Mouse (Mus musculus) lung, embryonic 15.5 days (tissue): Measurements from ENCODE around the gene Cstb. TPM values are rescaled to one million over a fixed set of nuclear protein-coding genes. Genes with fewer than 3 reads are reported as not detected.

Experiments used
- ATAC-seq: fragments of 200-750 bp; cut with Nextera tagmentation; 2 replicates; pipeline ENCODE4 v1.8.0; 2017; ENCODE audit warnings: moderate number of reproducible peaks, borderline replicate concordance; ENCODE audit not compliant: low FRiP score, low TSS enrichment; ENCODE audit errors: extremely low read depth
- H3K27ac ChIP-seq: fragments of 300-500 bp; sonication (generic); 2 replicates; pipeline ENCODE4 v1.5.1; 2015; ENCODE audit warnings: moderate library complexity, mild to moderate bottlenecking, inconsistent platforms
- H3K27me3 ChIP-seq: fragments of 300-500 bp; sonication (generic); 2 replicates; pipeline ENCODE4 v1.6.1; 2015; ENCODE audit warnings: inconsistent platforms
- H3K36me3 ChIP-seq: fragments of 300-500 bp; sonication (generic); 2 replicates; pipeline ENCODE4 v1.6.1; 2015; ENCODE audit warnings: inconsistent platforms
- H3K4me1 ChIP-seq: fragments of 300-500 bp; sonication (generic); 2 replicates; pipeline ENCODE4 v1.6.1; 2015; ENCODE audit warnings: inconsistent platforms
- H3K4me2 ChIP-seq: fragments of 300-500 bp; sonication (generic); 2 replicates; pipeline ENCODE4 v1.6.1; 2015; ENCODE audit warnings: inconsistent platforms, mild to moderate bottlenecking, moderate library complexity
- H3K4me3 ChIP-seq: fragments of 300-500 bp; sonication (generic); 2 replicates; pipeline ENCODE4 v1.5.1; 2015; ENCODE audit warnings: mild to moderate bottlenecking, inconsistent platforms
- H3K9ac ChIP-seq: fragments of 300-500 bp; sonication (generic); 2 replicates; pipeline ENCODE4 v1.6.1; 2015; ENCODE audit warnings: inconsistent platforms
- H3K9me3 ChIP-seq: fragments of 300-500 bp; sonication (generic); 2 replicates; pipeline ENCODE4 v1.6.1; 2016; ENCODE audit warnings: inconsistent platforms
- WGBS: fragments of 180-500 bp; shearing (Covaris S2); methylation state at CpG from one replicate; pipeline ENCODE4 v1.1.7; 2015; 5-methylcytosine and 5-hydroxymethylcytosine counted together
- polyA plus RNA-seq: library from polyadenylated mRNA; unstranded; fragments of >200 nt; fragmentation: Nextera tagmentation; extraction: Ambion mirVana; gene quantifications from 2 replicates; pipeline ENCODE4 v1.2.1, GENCODE M21; 2015

Cstb gene
- polyA plus RNA-seq, 1 experiment from 2014 or later = 219 TPM

DNA sequence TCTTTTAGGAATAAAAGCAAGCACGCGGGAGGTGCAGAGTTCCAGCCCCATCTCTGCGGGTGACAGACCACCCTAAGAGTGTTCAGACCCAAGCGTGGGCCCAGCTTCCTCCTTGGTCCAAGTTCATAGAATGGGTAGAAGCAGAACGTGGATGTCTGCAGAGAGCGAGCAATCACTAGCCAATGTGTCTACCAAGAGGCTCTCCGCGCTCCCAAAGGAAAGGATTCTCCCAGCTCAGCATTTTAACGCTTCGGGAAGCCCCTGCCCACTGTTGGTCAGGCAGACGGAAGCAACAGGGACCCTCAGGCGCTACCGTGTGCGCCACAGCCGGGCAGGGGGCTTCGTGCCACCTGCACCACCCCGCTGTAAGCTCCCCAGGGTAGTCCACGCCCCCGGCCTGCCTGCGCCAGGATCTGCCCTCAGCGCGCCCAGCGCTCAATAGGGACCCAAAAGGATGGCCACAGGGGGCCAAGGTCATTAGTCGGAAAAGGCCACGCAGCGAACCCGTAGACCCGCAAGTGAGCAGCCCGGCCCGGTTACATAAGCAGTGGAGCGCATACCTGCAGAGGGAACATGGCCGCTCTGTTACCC, 38.8 kb downstream of the Cstb start:
- H3K27me3 ChIP-seq = no peaks in the 10 kb centered on the region
- peak overlapping the region; percentile 54 for H3K4me3 ChIP-seq
- peaks cover 15% of the 10 kb centered on the region for H3K4me1 ChIP-seq
- peak; percentile 53 for ATAC-seq
- H3K9me3 ChIP-seq = no peaks in the 10 kb centered on the region
- peak overlapping the region; percentile 42 for H3K9ac ChIP-seq
- 3% methylated on average over 32 of the region's 32 CpGs for WGBS
- no peaks in the 10 kb centered on the region for H3K36me3 ChIP-seq
- H3K4me2 ChIP-seq = peak overlapping the region; percentile 98
- no peak overlapping the region for H3K27ac ChIP-seq

DNA sequence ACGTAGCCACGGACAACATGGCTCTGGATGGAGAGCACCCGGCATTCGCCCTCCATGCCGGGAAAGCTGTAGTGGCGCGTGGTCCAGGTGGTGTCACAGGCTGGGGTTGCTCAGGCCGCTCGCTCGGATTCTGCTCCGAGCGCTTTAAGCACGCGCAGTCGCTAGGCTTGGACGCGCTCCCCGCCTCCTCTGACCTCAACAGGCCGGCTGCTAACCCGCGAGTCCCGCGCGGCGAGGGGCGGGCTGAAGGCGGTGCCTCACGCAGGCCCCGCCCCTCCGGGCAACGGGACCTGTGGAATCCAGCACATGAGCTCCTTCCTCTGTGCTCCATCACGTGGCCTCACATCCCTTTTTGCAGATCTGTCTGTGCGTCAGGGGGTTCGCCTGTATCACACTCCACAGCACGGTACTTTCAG, 39.3 kb downstream of the Cstb start, which contains the start of gene Pdxk:
TSS of gene Pdxk (minus strand) at position 184 of the 416 bp plus-strand sequence.
- ATAC-seq = peak; percentile 93
- peaks cover 15% of the 10 kb centered on the region for H3K4me1 ChIP-seq
- peak within 1 kb of the TSS; percentile 54 for H3K4me3 ChIP-seq
- peak within 1 kb of the TSS; percentile 33; the same call in 1 of the 2 replicates for H3K27ac ChIP-seq
- peak within 1 kb of the TSS; percentile 42 for H3K9ac ChIP-seq
- under 1% methylated on average over 35 of the region's 35 CpGs for WGBS
- H3K36me3 ChIP-seq = no peaks in the 10 kb centered on the region
- H3K9me3 ChIP-seq = no peaks in the 10 kb centered on the region
- H3K4me2 ChIP-seq = peak within 1 kb of the TSS; percentile 98
- no peaks in the 10 kb centered on the region for H3K27me3 ChIP-seq

DNA sequence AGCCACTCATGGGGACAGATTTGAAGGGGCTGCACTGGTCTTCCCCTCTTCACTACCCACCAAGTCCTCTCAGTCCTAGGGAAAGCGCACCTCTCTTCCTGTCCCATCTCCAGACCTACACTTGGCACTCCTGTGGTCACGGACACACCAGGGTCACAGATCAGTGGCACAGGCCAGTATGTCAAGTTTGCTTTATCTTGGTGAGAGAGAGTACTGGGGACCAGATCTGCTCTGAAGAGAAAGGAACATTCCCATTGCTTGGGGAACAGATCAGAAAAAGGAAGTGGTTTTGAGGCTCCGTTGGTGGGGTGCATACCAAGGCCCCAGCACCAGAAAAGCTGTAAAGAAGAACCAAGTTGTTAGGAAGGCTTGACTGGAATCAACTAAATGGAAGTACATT, 40.0 kb downstream of the Cstb start:
- WGBS = 72% methylated on average over 3 of the region's 3 CpGs
- H3K9me3 ChIP-seq = no peaks in the 10 kb centered on the region
- no peak overlapping the region for H3K9ac ChIP-seq
- H3K4me3 ChIP-seq = no peak overlapping the region
- H3K27me3 ChIP-seq = no peaks in the 10 kb centered on the region
- no peaks in the 10 kb centered on the region for H3K36me3 ChIP-seq
- peaks cover 12% of the 10 kb centered on the region for H3K4me1 ChIP-seq
- peak overlapping the region; percentile 98 for H3K4me2 ChIP-seq
- no peak for ATAC-seq
- H3K27ac ChIP-seq = 0 out of 2 replicates have a peak overlapping the region, but pooled peaks have one; percentile 33

DNA sequence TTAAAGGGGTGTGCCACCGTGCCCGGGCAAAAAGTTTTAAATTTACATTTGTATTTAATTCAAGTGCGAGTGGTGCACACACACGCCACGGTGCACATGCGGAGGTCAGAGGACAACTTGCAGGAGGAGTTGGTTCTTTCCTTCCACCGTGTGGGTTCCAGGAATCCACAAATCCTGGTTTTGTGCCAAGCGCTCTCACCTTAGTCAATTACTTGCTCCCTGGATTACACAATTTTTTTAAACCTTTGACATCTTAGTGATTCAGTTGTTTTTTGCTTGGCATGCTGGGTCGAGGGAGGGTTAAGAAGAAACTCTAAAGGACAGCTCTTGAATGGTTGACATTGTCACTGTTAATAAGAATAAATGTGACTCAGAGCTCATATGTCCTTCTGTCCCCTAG, 41.2 kb downstream of the Cstb start:
- no peaks in the 10 kb centered on the region for H3K27me3 ChIP-seq
- no peaks in the 10 kb centered on the region for H3K36me3 ChIP-seq
- H3K4me3 ChIP-seq = no peak overlapping the region
- H3K9ac ChIP-seq = no peak overlapping the region
- no peak overlapping the region for H3K27ac ChIP-seq
- 77% methylated on average over 9 of the region's 9 CpGs for WGBS
- peaks cover 8% of the 10 kb centered on the region for H3K4me1 ChIP-seq
- ATAC-seq = no peak
- H3K4me2 ChIP-seq = no peak overlapping the region
- H3K9me3 ChIP-seq = no peaks in the 10 kb centered on the region

DNA sequence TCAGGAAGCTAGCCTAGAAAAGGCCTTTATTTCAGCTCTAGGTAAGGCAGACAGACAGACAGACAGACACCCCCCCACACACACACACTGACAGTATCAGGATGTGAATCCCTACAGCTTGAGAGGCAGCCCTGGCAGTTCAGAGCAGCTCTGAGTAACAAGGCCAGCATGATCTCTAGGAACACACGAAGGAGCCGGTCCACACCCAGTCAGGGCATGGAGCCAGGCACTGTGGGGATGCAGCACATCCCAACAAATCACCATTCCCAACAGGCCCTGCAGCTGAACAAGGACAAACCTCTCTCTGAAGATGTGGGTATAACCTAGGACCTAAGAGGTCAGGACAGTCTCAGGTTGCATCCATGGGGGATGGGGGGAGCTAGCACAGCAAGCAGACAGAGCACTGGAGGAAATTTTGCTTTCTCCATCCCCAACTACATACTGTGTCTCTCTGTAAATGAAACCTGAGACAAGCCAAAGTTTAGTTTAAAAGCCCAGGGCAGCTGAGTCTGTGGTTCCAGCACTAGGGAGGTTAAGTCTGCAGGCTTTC, 42.4 kb downstream of the Cstb start:
- peaks cover 8% of the 10 kb centered on the region for H3K4me1 ChIP-seq
- H3K4me2 ChIP-seq = no peak overlapping the region
- H3K4me3 ChIP-seq = no peak overlapping the region
- WGBS = 39% methylated on average over 2 of the region's 2 CpGs
- H3K27me3 ChIP-seq = no peaks in the 10 kb centered on the region
- no peaks in the 10 kb centered on the region for H3K36me3 ChIP-seq
- H3K27ac ChIP-seq = no peak overlapping the region
- H3K9ac ChIP-seq = no peak overlapping the region
- ATAC-seq = no peak
- no peaks in the 10 kb centered on the region for H3K9me3 ChIP-seq

DNA sequence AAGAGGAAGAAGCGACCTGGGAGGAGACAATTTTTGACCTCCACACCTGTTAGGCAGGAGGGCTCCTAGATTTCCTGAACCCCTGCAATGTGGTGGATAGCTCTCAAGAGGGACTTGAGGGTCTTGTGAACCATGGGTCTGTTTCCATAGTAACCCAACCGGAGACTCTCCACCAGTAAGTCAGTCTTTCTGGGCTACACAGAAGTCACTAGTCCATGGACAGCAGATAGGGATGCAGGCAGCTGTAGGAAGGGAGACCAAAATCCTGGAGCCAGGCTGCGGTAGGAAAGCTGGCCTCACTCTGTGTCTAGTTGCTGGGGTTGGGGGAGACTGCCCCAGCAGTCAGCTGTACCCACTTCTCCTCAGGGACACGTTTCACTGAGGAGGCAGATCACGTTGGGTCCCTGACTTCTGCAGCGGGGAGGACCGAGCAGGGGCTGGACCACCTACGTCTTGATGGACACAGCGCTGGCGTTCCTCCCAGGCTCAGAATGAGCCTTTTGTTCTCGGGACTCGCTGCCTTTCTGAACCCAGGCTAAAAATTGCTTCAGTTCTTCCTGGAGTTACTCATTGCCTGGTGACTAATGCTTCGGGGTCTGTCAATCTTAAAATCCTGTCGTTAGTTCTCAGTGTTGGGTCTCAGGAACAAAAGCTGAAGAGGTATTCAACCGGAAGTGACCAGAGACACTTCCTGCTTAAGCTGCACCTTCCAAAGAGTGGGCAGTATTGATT, 45.3 kb downstream of the Cstb start:
- Histone ChIP-seq H3K36me3 (no peaks in the 10 kb centered on the region), H3K4me3 (no peak overlapping the region), H3K4me1 (no peaks in the 10 kb centered on the region), H3K27ac (peak overlapping the region; percentile 32; the same call in 1 of the 2 replicates), H3K4me2 (peak overlapping the region; percentile 33; the same call in 1 of the 2 replicates), H3K27me3 (no peaks in the 10 kb centered on the region), H3K9ac (no peak overlapping the region), H3K9me3 (no peaks in the 10 kb centered on the region)
- WGBS = 38% methylated on average over 15 of the region's 15 CpGs
- peak; percentile 13; the same call in 1 of the 2 replicates for ATAC-seq

DNA sequence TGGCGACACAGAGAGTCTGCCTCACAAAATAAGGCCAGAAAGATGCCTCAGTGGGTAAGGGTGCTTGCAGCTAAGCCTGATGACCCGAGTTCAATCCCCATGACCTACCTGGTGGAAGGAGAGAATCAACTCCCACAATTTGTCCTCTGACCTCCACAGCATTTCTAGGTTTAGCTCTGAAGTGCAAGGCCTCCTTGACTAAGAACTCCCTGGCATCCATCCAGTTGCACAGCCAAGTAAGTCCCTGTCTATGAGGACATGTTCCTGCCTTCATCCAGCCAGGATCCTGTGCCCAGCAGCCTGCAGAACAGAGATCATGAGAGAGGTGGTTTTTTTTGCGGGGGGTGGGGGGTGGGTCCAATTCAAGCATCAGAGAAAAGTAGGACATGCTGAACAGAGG, 46.6 kb downstream of the Cstb start:
- H3K9me3 ChIP-seq = no peaks in the 10 kb centered on the region
- H3K27ac ChIP-seq = no peak overlapping the region
- no peaks in the 10 kb centered on the region for H3K36me3 ChIP-seq
- no peak overlapping the region for H3K4me2 ChIP-seq
- no peaks in the 10 kb centered on the region for H3K4me1 ChIP-seq
- H3K27me3 ChIP-seq = no peaks in the 10 kb centered on the region
- no peak for ATAC-seq
- H3K4me3 ChIP-seq = no peak overlapping the region
- no peak overlapping the region for H3K9ac ChIP-seq
- WGBS = 80% methylated on average over 3 of the region's 3 CpGs

DNA sequence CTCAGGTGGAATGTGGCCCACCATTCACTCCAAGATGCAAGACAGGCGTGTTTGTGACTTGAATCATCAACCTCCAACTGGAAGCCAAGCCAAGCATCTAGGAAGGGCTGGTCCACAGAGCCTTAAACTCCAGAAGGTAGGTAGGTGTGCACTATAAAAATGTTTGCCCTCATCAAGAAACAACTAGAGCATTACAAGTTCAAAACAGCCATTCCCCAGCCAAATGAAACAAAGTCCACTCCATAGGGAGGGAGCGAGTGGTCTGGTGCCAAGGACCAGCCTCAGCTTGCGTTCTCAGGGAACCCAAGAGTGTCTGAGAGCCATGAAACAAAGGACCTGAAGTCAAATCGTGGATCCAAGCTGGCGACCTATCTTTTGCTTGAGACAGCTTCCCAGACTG, 48.0 kb downstream of the Cstb start:
- WGBS = 48% methylated on average over 5 of the region's 5 CpGs
- ATAC-seq = no peak
- no peaks in the 10 kb centered on the region for H3K4me1 ChIP-seq
- no peak overlapping the region for H3K4me3 ChIP-seq
- no peak overlapping the region for H3K9ac ChIP-seq
- H3K4me2 ChIP-seq = no peak overlapping the region
- H3K36me3 ChIP-seq = no peaks in the 10 kb centered on the region
- no peak overlapping the region for H3K27ac ChIP-seq
- no peaks in the 10 kb centered on the region for H3K27me3 ChIP-seq
- H3K9me3 ChIP-seq = no peaks in the 10 kb centered on the region

DNA sequence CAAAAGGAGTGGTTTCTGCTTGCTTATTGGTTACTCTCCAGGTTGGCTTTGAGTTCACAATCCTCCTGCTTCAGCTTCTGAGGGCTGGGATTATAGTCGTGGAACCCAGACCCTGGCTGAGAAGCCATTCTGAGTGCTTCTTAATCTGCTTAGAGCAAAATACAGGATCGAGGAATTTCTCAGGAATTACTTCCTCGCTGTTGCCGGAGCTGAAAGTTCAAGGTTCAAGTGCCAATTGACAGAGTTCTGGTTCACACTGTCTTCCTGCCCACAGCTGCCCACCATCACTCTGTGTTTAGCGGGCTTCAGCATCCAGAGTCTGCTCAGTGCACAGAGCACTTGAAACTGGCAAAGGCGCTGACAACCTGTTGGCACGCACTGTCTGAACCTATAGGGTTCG, 49.3 kb downstream of the Cstb start:
- no peaks in the 10 kb centered on the region for H3K9me3 ChIP-seq
- H3K4me2 ChIP-seq = no peak overlapping the region
- H3K27me3 ChIP-seq = no peaks in the 10 kb centered on the region
- H3K27ac ChIP-seq = no peak overlapping the region
- no peak for ATAC-seq
- H3K4me1 ChIP-seq = no peaks in the 10 kb centered on the region
- H3K36me3 ChIP-seq = no peaks in the 10 kb centered on the region
- 53% methylated on average over 8 of the region's 8 CpGs for WGBS
- H3K4me3 ChIP-seq = no peak overlapping the region
- no peak overlapping the region for H3K9ac ChIP-seq

DNA sequence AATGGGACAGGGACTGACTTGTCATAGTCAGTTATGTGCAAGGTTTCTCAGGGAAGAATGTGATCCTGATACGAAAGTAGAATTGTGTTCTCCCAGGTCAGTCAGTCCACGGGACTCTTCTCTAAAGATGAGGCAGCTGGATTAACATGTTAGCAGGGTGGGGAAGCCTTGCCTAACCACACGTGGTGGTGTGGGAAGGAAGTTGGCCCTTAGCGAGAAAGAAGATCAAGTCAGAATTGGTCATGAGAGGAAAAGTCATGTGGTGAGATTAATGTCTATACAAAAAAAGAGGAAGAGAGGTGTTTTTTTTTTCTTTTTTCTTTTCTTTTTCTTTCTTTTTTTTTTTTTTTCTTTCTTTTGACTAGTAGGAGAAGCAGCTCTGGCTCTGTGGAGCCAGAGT, 51.4 kb downstream of the Cstb start:
- Histone ChIP-seq H3K4me1 (peaks cover 5% of the 10 kb centered on the region), H3K9ac (no peak overlapping the region), H3K4me2 (no peak overlapping the region), H3K9me3 (no peaks in the 10 kb centered on the region), H3K27me3 (no peaks in the 10 kb centered on the region), H3K4me3 (no peak overlapping the region), H3K36me3 (no peaks in the 10 kb centered on the region), H3K27ac (no peak overlapping the region)
- ATAC-seq = no peak
- WGBS = 66% methylated on average over 4 of the region's 4 CpGs
